ENCODE assay signal across 40 mouse cellular contexts in the genomic region with DNA sequence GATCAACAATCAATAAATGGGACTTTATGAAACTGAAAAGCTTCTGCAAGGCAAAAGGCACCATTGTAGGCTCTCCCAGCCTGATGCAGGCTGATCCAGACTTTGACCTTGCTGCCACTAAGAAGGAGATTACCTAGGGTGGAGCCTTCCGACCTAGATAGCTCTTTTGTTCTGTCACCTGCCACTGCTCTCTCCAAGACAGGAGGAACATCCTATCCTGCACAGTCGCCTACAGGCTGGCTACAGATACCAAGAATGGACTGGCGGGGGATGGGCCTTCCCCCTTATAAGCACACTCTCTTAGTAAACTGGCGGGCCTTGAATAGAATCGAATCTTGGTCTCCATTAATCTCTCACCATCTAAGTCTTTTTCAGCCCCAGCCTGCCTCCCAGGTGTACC. TPM values are rescaled to one million over a fixed set of nuclear protein-coding genes. Genes with fewer than 3 reads are reported as not detected.
"Had no signal": no experiment of that assay in that cellular context is flagged by ENCODE, and none has a peak within 500 bp of the region (broad histone marks: within the 10 kb centered on the region; RNA-seq: fewer than 3 reads in every experiment).

No protein-coding gene starts in this region.

RNA-seq across cellular contexts. Expression of gene Olfr873, which starts 2.8 kb away (rescaled TPM):
- total RNA-seq: left cerebral cortex, postnatal 10 days; left cerebral cortex, postnatal 14 days; left cerebral cortex, postnatal 25 days; left cerebral cortex, postnatal 36 days; left cerebral cortex, postnatal 4 days; liver, adult 2 months; megakaryocyte progenitor cell, adult 5-6 weeks; megakaryocyte, adult 5-6 weeks; megakaryocyte-erythroid progenitor cell, adult 5-6 weeks; midbrain, postnatal 0 days; monocyte, adult 5-6 weeks had no signal
- polyA plus RNA-seq: limb, embryonic 10.5 days; limb, embryonic 11.5 days; limb, embryonic 12.5 days; limb, embryonic 13.5 days; limb, embryonic 14.5 days; limb, embryonic 15.5 days; liver, adult 2 months; liver, embryonic 11.5 days; liver, embryonic 12.5 days; liver, embryonic 13.5 days; liver, embryonic 14.5 days; liver, embryonic 15.5 days; liver, embryonic 16.5 days; liver, postnatal 0 days; lung, adult 2 months; lung, embryonic 14.5 days; lung, embryonic 15.5 days; lung, embryonic 16.5 days; lung, postnatal 0 days; macrophage; midbrain, embryonic 10.5 days; midbrain, embryonic 11.5 days; midbrain, embryonic 12.5 days; midbrain, embryonic 13.5 days; midbrain, embryonic 14.5 days; midbrain, embryonic 15.5 days; midbrain, embryonic 16.5 days; midbrain, postnatal 0 days; myocyte; neural tube, embryonic 11.5 days; neural tube, embryonic 12.5 days had no signal

RNA-seq across cellular contexts. Expression of gene Olfr39, which starts 13.4 kb away (rescaled TPM):
- total RNA-seq: left cerebral cortex, postnatal 10 days; left cerebral cortex, postnatal 14 days; left cerebral cortex, postnatal 25 days; left cerebral cortex, postnatal 36 days; left cerebral cortex, postnatal 4 days; liver, adult 2 months; megakaryocyte progenitor cell, adult 5-6 weeks; megakaryocyte, adult 5-6 weeks; megakaryocyte-erythroid progenitor cell, adult 5-6 weeks; midbrain, postnatal 0 days; monocyte, adult 5-6 weeks had no signal
- polyA plus RNA-seq: limb, embryonic 10.5 days; limb, embryonic 11.5 days; limb, embryonic 12.5 days; limb, embryonic 13.5 days; limb, embryonic 14.5 days; limb, embryonic 15.5 days; liver, adult 2 months; liver, embryonic 11.5 days; liver, embryonic 12.5 days; liver, embryonic 13.5 days; liver, embryonic 14.5 days; liver, embryonic 15.5 days; liver, embryonic 16.5 days; liver, postnatal 0 days; lung, adult 2 months; lung, embryonic 14.5 days; lung, embryonic 15.5 days; lung, embryonic 16.5 days; lung, postnatal 0 days; macrophage; midbrain, embryonic 10.5 days; midbrain, embryonic 11.5 days; midbrain, embryonic 12.5 days; midbrain, embryonic 13.5 days; midbrain, embryonic 14.5 days; midbrain, embryonic 15.5 days; midbrain, embryonic 16.5 days; midbrain, postnatal 0 days; myocyte; neural tube, embryonic 11.5 days; neural tube, embryonic 12.5 days had no signal

RNA-seq across cellular contexts. Expression of gene Olfr18, which starts 40.3 kb away (rescaled TPM):
- total RNA-seq: left cerebral cortex, postnatal 10 days; left cerebral cortex, postnatal 14 days; left cerebral cortex, postnatal 25 days; left cerebral cortex, postnatal 36 days; left cerebral cortex, postnatal 4 days; liver, adult 2 months; megakaryocyte progenitor cell, adult 5-6 weeks; megakaryocyte, adult 5-6 weeks; megakaryocyte-erythroid progenitor cell, adult 5-6 weeks; midbrain, postnatal 0 days; monocyte, adult 5-6 weeks had no signal
- polyA plus RNA-seq: limb, embryonic 10.5 days; limb, embryonic 12.5 days; limb, embryonic 15.5 days; liver, adult 2 months; liver, embryonic 11.5 days; liver, embryonic 12.5 days; liver, embryonic 13.5 days; liver, embryonic 14.5 days; liver, embryonic 15.5 days; liver, embryonic 16.5 days; liver, postnatal 0 days; lung, adult 2 months; lung, embryonic 14.5 days; lung, embryonic 15.5 days; lung, embryonic 16.5 days; lung, postnatal 0 days; macrophage; midbrain, embryonic 10.5 days; midbrain, embryonic 13.5 days; myocyte; neural tube, embryonic 11.5 days; neural tube, embryonic 12.5 days had no signal

RNA-seq across cellular contexts. Expression of gene Olfr872, which starts 58.6 kb away (rescaled TPM):
- total RNA-seq: left cerebral cortex, postnatal 10 days; left cerebral cortex, postnatal 14 days; left cerebral cortex, postnatal 25 days; left cerebral cortex, postnatal 36 days; left cerebral cortex, postnatal 4 days; liver, adult 2 months; megakaryocyte progenitor cell, adult 5-6 weeks; megakaryocyte, adult 5-6 weeks; megakaryocyte-erythroid progenitor cell, adult 5-6 weeks; midbrain, postnatal 0 days; monocyte, adult 5-6 weeks had no signal
- polyA plus RNA-seq: limb, embryonic 10.5 days; limb, embryonic 11.5 days; limb, embryonic 12.5 days; limb, embryonic 13.5 days; limb, embryonic 14.5 days; limb, embryonic 15.5 days; liver, adult 2 months; liver, embryonic 11.5 days; liver, embryonic 12.5 days; liver, embryonic 13.5 days; liver, embryonic 14.5 days; liver, embryonic 15.5 days; liver, embryonic 16.5 days; liver, postnatal 0 days; lung, adult 2 months; lung, embryonic 14.5 days; lung, embryonic 15.5 days; lung, embryonic 16.5 days; lung, postnatal 0 days; macrophage; midbrain, embryonic 10.5 days; midbrain, embryonic 11.5 days; midbrain, embryonic 12.5 days; midbrain, embryonic 13.5 days; midbrain, embryonic 14.5 days; midbrain, embryonic 15.5 days; midbrain, embryonic 16.5 days; midbrain, postnatal 0 days; myocyte; neural tube, embryonic 11.5 days; neural tube, embryonic 12.5 days had no signal
